Mouse (Mus musculus): ENCODE measurements around the gene Bloc1s6.

Gene Bloc1s6

DNA sequence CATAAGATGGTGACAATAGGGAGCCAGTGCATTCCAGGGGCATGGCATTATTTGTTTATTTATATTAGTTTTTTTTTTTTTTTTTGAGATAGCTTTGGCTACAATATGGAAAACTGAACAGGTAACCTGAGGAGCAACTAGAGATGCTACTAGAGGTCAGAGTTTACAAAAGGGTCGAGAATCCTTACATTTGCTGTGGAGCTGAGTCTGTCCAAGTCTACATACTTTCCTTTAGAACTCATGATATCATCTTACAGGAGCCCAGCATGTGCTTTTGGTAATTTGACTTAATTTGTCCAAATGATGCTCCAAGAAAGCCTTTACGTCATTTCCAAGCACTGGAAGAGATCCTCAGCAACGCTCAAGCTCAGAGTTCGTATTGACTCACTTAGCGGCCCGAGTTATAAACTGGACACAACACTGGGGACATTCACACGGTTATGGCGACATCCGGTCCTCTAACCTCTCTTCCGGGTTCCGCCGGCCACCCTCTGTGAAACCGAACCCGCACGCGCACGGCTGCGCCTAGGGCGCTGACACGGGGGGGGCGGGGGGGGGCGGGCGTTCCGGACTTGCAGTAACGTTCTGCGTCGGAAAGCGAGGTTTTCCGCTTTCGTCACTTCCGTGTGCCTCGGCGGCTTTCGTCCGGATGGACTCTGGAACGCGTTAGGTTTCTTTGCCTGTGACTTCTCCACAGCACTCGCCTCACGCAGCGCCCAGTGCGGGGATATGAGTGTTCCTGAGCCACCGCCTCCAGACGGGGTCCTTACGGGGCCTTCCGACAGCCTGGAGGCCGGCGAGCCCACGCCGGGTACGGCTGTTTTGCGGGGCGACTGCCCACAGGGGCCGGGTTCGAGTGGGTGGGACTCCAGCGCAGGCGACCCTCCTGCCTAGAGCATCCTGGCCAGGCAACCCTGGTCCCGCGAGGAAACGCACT lies at the start of gene Bloc1s6:
TSS of gene Bloc1s6 (plus strand) at position 610 of the 937 bp plus-strand sequence.
- peak; percentile 84 for DNase-seq (ENCODE audit: low read depth)

- no peak for DNase-seq (ENCODE audit: low read depth)
Observed at GRCm38 (mm10) chr2:122697526-122697925, 40.8 kb upstream of the Bloc1s6 start.

GRCm38 (mm10) chr2:122701012-122701411 lies 37.3 kb upstream of the Bloc1s6 start:
- no peak for DNase-seq (ENCODE audit: low read depth)

GRCm38 (mm10) chr2:122701871-122702180 lies 36.5 kb upstream of the Bloc1s6 start:
- no peak for DNase-seq (ENCODE audit: low read depth)

DNA sequence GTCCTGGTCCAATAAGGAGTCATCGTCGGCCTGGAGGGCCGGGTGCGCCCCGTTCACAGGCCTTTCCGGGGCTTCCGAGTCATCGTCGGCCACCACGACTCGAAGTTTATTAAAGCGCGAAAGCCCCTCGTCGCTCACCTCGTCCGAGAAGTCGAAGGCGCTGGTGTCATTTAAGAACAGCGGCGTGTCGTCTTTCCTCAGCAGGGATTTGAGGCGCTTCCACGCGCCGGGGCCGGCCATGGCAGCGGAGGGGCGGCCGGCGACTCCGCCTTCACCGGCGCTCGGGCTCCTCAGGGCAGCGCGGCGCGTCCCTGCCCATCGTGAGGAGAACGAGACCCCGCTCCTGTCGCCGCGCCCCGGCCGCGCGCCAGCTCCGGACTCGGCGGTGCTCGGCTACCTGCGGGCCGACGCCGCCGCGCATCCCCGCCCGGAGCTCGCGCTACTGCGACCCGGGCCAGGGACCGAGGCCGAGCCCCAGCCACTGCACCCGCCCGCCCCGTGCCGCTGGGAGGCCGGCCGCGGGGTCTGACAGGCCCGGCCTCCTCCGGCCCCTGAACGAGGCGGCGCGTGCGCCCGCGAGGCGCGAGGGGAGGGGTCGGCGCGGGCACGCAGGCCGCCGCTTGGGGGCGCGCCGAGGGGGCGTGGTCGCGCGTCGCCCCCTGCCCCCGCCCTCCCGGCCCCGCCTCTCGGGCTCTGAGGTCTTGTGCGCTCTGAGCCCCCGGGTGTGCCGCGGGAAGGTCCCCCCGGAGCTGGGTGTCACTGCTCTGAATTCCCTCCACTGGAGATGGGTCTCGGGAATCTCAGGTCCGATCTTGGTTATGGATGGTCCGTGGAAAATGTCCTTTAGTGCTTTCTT lies 35.9 kb upstream of the Bloc1s6 start, which contains the start of gene Slc30a4:
TSS of gene Slc30a4 (minus strand) at position 483 of the 856 bp plus-strand sequence.
- DNase-seq (ENCODE audit: low read depth), result no peak

- no peak for DNase-seq (ENCODE audit: low read depth)
Observed at GRCm38 (mm10) chr2:122704572-122704971, 33.7 kb upstream of the Bloc1s6 start.

DNA sequence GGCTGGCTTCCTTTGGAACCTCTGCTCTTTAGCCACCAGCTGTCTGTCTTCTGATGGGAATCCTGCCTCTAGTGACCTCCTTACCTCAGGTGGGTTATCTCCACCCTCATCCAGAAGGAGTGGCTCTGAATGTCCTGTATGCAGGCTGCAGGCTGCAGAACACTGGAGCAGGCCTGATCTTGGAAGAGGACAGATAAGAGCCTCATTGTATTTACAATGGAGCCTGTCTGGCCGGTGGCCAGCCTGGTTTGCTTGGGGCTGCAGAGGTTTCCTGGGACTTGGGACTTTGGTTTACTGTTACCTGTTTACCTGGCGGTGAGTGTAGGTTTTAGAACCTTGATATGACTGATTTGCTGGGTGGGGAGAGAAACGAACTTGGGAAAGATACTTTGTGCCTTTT lies 30.2 kb upstream of the Bloc1s6 start:
- no peak for DNase-seq (ENCODE audit: low read depth)

DNA sequence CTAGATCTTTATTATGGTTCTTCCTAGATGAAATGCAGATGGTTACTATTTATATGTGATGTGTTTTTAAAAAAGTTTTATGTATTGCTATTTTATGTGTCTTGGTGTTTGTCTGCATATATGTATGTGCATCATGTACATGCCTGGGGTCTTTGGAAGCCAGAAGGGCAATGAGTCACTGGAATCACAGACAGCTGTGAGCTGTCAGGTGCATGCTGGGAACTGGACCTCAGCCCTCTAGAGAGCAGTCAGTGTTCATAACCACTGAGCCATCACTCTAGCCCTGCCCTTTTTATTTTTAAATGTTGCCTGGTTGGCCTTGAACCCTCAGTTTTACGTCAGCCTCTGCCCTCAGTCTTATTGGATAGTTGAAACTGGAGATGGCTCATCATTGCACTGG lies 29.1 kb upstream of the Bloc1s6 start:
- DNase-seq (ENCODE audit: low read depth), result no peak

- no peak for DNase-seq (ENCODE audit: low read depth)
Observed at GRCm38 (mm10) chr2:122711911-122712310, 26.4 kb upstream of the Bloc1s6 start.

DNA sequence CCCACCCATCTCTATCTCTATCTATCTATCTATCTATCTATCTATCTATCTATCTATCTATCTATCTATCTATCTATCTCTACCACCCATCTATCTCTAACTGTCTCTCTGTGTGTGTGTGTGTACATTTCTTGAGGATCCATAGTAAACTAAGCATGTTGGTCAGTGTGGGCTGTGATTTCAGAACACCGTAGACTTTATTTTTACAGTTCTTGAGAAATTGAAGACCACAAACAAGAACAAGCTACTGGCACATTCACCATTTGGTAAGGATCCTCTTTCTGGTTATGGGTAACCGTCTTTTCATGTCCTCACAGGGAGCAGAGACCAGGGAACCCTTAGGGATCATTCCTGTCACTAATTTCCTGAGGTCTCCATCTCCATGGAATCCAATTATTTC lies 25.5 kb upstream of the Bloc1s6 start:
- DNase-seq (ENCODE audit: low read depth), result no peak

DNA sequence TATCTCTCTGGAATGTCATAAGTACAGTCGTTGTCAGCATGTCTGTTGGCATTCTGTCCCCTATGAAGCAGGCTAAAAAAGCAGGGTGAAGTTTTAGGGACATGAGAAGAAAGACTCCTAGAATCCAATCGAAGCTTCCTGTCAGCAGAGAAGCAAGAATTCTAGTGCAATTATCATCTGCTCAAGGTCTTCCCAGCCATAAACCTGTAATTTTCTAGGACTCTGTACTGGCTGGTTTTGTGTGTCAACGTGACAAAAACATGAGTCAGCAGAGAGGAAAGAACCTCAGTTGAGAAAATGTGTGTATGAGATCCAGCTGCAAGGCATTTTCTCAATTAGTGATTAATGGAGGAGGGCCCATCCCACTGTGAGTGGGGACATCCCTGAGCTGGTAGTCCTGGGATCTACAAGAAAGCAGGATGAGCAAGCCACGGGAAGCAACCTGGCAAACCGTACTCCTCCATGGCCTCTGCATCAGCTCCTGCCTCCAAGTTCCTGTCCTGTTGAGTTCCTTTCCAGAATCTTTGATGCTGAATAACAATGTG lies 23.1 kb upstream of the Bloc1s6 start:
- DNase-seq (ENCODE audit: low read depth), result no peak

DNA sequence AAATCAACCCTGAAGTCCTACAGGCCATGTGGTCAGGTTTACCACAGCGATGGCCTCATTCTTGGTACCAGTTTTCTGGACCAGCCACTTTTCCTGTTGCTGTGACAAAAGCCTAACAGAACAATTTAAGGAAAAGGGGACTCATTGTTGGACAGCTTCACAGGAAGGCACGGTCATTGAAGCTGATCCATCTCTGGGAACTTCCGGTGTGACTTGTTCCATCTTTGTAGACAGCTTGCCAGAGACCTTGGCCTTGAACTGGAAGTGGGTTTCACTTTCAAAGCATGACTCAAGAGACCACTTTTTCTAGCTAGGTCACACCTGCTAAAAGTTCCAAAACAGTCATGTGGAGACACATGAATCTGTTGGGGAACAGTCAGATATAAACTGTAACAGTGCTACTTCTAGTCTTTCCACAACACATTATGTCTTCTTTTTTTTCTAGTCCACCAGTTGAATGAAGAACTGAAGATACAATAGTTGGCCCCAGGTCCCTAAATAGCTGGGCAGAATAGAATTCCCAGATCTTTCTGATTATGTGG lies 21.9 kb upstream of the Bloc1s6 start:
- DNase-seq (ENCODE audit: low read depth), result no peak

DNA sequence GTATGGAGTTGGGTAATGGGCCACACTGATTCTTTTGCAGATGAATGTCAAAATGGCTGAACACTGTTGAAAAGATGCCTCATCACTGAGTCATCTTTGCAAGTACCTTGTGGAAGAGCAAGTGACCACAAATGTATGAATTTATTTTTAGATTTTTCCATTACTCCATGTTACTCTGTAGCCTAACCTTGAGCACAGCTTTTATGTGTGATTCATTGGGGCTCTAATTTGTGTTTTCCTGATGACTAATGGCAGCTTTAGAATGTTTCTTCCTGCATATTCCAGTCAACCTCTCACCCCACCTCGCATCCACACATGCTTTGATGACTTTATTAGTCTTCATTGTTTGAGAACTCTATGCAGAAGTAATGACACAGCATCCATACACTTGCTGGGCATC lies 19.1 kb upstream of the Bloc1s6 start:
- DNase-seq (ENCODE audit: low read depth), result no peak

DNA sequence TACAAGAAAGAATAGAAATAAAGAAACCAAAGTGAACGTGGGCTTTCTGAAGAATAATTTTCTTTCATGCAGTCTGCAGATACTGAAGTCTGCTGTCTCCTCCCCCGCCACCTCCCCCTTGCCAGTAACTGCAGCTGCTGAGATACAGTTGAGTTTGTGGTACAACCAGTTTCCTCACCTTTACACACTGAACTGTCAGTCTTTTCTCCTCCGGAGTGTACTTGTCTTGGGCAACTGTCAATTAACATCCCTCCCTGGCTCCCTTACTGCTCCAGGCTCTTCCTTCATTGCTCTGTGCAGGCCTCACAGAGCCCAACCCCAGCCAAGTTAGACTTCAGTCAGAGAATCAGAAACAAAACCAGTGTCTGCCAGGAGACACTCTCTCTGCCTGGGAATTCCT lies 17.7 kb upstream of the Bloc1s6 start:
- no peak for DNase-seq (ENCODE audit: low read depth)

DNA sequence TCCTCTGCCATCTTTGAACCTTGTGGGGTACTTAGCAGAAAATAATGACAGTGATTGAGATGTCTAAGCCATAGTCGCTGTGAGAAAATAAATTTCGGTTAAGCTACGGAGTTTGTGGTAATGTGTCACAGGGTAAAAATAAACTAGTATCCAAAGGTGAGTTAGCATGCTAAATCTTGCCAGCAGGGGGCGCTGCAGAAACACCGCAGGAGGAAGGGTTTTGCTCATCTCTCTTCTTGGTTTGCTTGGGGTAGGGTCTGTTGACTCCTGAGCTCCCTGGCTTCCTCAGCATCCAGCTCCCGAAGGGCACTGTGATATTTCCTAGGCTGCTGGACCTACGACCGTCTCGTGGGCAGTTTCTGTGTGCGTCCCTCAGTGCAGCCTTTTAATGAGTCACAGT lies 12.7 kb upstream of the Bloc1s6 start:
- DNase-seq (ENCODE audit: low read depth), result no peak

DNA sequence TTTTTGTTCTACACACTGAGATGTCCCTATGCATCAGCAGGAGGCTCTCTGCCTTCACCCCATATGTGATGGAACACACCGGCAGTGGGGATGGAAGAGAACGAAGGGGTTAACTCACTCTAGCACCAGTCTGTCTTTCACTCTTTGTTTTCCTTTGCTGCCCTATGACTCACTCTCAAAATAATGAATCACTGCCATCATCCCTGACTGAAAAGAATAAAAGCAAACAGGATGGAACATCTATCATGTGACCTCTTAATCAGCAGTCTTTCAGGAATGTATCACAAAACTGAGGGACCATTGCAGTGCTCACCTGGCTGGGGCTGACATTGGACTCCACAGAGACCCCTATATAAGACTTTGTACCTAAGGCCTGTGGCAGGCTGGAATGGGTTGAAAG lies 6.8 kb upstream of the Bloc1s6 start:
- DNase-seq (ENCODE audit: low read depth), result no peak

DNA sequence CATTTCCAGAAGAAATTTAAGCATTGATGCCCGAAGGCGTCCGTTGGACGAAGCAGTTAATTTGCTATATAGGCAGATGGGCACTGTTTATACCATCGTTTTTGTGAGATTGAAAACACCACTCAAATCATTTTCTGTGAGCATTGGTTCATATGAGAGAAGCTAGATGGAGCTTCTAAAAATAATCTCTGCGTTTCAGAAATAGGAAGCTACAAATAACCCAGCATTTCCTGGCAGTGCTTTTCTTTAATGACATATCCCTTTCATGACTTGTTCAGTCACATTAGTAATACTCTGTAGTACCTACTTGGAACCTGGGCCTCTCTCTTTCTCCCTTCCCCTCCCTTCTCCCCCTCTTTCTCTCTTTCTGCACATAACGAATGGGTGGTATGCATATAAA lies 720 bp downstream of the Bloc1s6 start:
- no peak for DNase-seq (ENCODE audit: low read depth)

DNA sequence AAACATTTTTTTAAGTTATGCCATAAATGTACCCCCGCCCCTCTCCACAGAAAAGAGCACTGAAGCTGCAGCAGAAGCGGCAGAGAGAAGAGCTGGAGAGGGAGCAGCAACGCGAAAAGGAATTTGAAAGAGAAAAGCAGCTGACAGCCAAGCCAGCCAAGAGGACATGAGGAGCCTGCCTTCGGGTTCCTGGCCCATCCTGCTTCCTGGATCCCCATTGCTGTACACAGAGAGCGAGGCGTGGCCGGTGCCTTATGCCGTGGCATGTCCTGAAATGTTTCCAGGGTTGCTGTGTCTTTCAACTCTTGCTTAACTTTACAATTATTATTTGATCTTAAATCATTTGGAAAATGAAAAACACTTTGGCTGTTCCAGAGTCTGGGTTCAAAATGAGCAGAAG lies 8.2 kb downstream of the Bloc1s6 start:
- DNase-seq (ENCODE audit: low read depth), result no peak

GRCm38 (mm10) chr2:122753739-122754343 lies 15.5 kb downstream of the Bloc1s6 start:
- peak; percentile 60 for DNase-seq (ENCODE audit: low read depth)

DNA sequence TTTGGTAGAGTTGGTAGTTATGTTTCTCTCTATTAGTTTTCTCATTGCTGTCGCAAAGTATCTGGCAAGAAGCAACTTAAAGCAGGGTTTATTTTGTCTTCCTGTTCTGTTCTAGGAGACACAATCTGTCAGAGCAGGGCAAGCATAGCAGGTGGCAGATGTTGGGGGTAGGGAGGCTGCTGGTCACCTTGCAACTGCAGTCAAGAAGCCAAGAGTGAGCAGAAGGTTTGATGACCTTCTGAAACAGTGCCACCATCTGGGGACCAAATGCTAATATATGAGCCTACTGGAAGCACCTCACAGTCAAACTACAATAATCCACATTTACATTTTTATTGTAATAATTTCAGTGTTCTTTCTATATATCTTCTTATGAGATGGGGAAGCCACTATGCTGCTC lies 21.5 kb downstream of the Bloc1s6 start:
- no peak for DNase-seq (ENCODE audit: low read depth)

DNA sequence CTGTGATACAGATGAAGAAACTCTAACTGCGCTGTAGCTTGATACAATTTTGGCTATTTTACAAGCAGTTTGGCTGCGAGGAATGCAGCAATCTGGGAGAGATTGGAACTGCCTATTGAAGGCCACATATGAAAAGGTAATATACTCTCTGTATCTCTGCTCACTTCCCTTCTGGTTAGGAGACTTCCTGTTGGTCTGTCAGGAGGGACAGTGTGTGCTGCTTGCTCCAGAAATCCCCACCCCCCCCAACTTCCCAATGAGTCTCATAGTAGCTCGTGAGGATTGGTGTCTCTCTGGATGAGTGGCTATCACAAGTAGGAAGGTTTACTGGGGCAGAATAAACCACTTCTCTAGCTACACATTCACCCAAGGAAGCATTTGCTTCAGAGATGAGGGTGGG lies 24.7 kb downstream of the Bloc1s6 start:
- DNase-seq (ENCODE audit: low read depth), result no peak

GRCm38 (mm10) chr2:122764526-122764925 lies 26.2 kb downstream of the Bloc1s6 start:
- no peak for DNase-seq (ENCODE audit: low read depth)

Data from c-Kit-positive CD71-negative TER-119-negative erythroid progenitor cells, embryonic 14.5 days (primary cell).